21 mouse cellular contexts compared by ENCODE assay signal in the genomic region with DNA sequence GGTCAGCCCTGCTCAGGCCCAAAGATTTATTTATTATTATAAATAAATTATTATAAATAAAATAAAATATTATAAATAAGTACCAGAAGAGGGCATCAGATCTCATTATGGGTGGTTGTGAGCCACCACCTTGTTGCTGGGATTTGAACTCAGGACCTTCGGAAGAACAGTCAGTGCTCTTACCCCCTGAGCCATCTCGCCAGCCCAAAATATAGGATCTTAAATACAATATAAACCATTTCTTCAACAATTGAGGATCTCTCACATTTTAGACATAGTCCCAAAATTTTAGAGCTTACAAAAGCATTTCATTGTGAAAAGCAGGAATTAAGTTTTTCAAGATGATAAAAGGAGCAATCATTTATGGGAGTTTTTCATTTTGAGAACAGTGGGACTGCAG. TPM values are rescaled to one million over a fixed set of nuclear protein-coding genes. Genes with fewer than 3 reads are reported as not detected.
DNase-seq lines count a peak whose midpoint lies in the region; TF ChIP-seq lines count a peak whose summit lies in the region.
"Had no signal": no experiment of that assay in that cellular context is flagged by ENCODE, and none has a peak within 500 bp of the region (broad histone marks: within the 10 kb centered on the region; RNA-seq: fewer than 3 reads in every experiment).

No protein-coding gene starts in this region.

- H3K4me1 ChIP-seq in MEL (ENCODE audit: control insufficient read depth in 1 of 2, insufficient read depth in 2 of 2, low read length in 2 of 2), result peaks cover 5 to 10% of the 10 kb centered on the region in 2 experiments

- peaks cover 0 to 6% of the 10 kb centered on the region in 2 experiments; a peak in 2 of 4 replicates for H3K36me3 ChIP-seq in MEL (ENCODE audit: control insufficient read depth in 1 of 2, insufficient read depth in 2 of 2, low read length in 2 of 2)

- no peak overlapping the region for H3K9ac ChIP-seq in MEL (ENCODE audit: control insufficient read depth, low read depth, low read length, poor library complexity, severe bottlenecking)

- H3K27ac ChIP-seq in MEL (ENCODE audit: control insufficient read depth, low read depth, low read length), result no peak overlapping the region

- no peak for TF ChIP-seq RAD21 in MEL (IDR thresholded peaks at IDR 0.05; ENCODE audit: low read depth, low read length)

- no peak overlapping the region for H3K4me3 ChIP-seq in MEL (ENCODE audit: control insufficient read depth in 1 of 2, insufficient read depth in 1 of 2, low read depth in 2 of 2, low read length in 2 of 2)

- no peak for TF ChIP-seq POLR2A in MEL (IDR thresholded peaks at IDR 0.05; ENCODE audit: control insufficient read depth in 1 of 2, insufficient read depth in 1 of 2, low read depth in 1 of 2, low read length in 2 of 2, poor library complexity in 1 of 2)

- no peaks in the 10 kb centered on the region for H3K27me3 ChIP-seq in MEL (ENCODE audit: control insufficient read depth in 1 of 2, insufficient read depth in 2 of 2, low read length in 2 of 2)
- H3K27me3 ChIP-seq: CH12.LX, Patski had no signal

- DNase-seq in MEL (ENCODE audit: low read depth, low spot score), result no peak
- no peak for DNase-seq in left cerebral cortex, adult 18-20 months (ENCODE audit: low spot score in 2 of 2)
- DNase-seq: adrenal gland, adult 2 months; adrenal gland, adult 8-10 months; adrenal gland, postnatal 10 days; adrenal gland, postnatal 14 days; adrenal gland, postnatal 25 days; adrenal gland, postnatal 36 days; B cell, adult 2 months; cerebellum, adult 11 months; cerebellum, adult 11-12 months; cerebellum, adult 18-20 months; cerebellum, adult 2 months; cerebellum, adult 8-10 months had no signal

- TF ChIP-seq EP300 in MEL (IDR thresholded peaks at IDR 0.05; ENCODE audit: low read depth in 1 of 2, low read length in 2 of 2), result no peak

- H3K9me3 ChIP-seq in MEL (replicated peaks; ENCODE audit: insufficient read depth, low read length), result no peaks in the 10 kb centered on the region
- H3K9me3 ChIP-seq: G1E had no signal

- peaks cover 8% of the 10 kb centered on the region; the same call in 1 of the 2 replicates for H3K79me2 ChIP-seq in MEL (ENCODE audit: control insufficient read depth, insufficient read depth, low read length, poor library complexity)

- TF ChIP-seq CTCF in MEL (IDR thresholded peaks at IDR 0.05 in 2 of 3, conservative IDR thresholded peaks at IDR 0.05 in 1 of 3; ENCODE audit: control insufficient read depth in 1 of 3, insufficient read depth in 1 of 3, low read depth in 2 of 3, low read length in 3 of 3, poor library complexity in 1 of 3, severe bottlenecking in 1 of 3), result no peak

TF ChIP-seq in MEL, 35 proteins besides CTCF, POLR2A, EP300 and RAD21:
- TF ChIP-seq TCF12 (IDR thresholded peaks at IDR 0.05; ENCODE audit: low read depth, low read length), result no peak
- no peak for TF ChIP-seq HCFC1 (IDR thresholded peaks at IDR 0.05; ENCODE audit: low read depth, low read length)
- no peak for TF ChIP-seq E2F4 (IDR thresholded peaks at IDR 0.05; ENCODE audit: borderline replicate concordance, low read depth, low read length)
- no peak for TF ChIP-seq MAFK (IDR thresholded peaks at IDR 0.05; ENCODE audit: borderline replicate concordance, low read depth, low read length)
- TF ChIP-seq POLR2AphosphoS5 (IDR thresholded peaks at IDR 0.05; ENCODE audit: borderline replicate concordance, low read depth, low read length), result no peak
- TF ChIP-seq TBP (IDR thresholded peaks at IDR 0.05; ENCODE audit: low read depth, low read length), result peak; percentile 90
- no peak for TF ChIP-seq MXI1 (IDR thresholded peaks at IDR 0.05; ENCODE audit: low read depth, low read length)
- no peak for TF ChIP-seq ZMIZ1 (IDR thresholded peaks at IDR 0.05; ENCODE audit: low read depth, low read length)

RNA-seq across cellular contexts. Expression of a gene that starts 2.2 kb away (rescaled TPM):
- total RNA-seq in MEL (2012; rRNA removed), result 11.7 and 18.3 TPM in 2 replicates
- polyA plus RNA-seq in MEL (2012; ENCODE audit: insufficient read depth in 1 of 2, insufficient read length in 2 of 2, low read depth in 1 of 2, low replicate concordance in 2 of 2, missing spikeins in 1 of 2), result 10 to 100 TPM in 1 of 2 experiments, not detected in 1; 14.7 TPM
- under 1 TPM; 0.89 to 0.95 TPM for total RNA-seq in left cerebral cortex, adult 18-20 months (2021)
- total RNA-seq: CH12.LX had no signal
- polyA plus RNA-seq: activated CD4-positive, CD25-positive, alpha-beta regulatory T cell, adult 4 months; brain, embryonic 14.5 days; C2C12; CD4-positive, CD25-positive, alpha-beta regulatory T cell, adult 4 months had no signal

RNA-seq across cellular contexts. Expression of a gene that starts 30.8 kb away (rescaled TPM):
- 70.7 and 81.2 TPM in 2 replicates for total RNA-seq in MEL (2012; rRNA removed)
- 10 to 100 TPM in 1 of 2 experiments, not detected in 1; 52.6 TPM for polyA plus RNA-seq in MEL (2012; ENCODE audit: insufficient read depth in 1 of 2, insufficient read length in 2 of 2, low read depth in 1 of 2, low replicate concordance in 2 of 2, missing spikeins in 1 of 2)
- total RNA-seq in left cerebral cortex, adult 18-20 months (2021), result 10 to 100 TPM; 15.9 to 16.5 TPM

RNA-seq across cellular contexts. Expression of a gene that starts 30.8 kb away (rescaled TPM):
- 4.0 and 4.4 TPM in 2 replicates for total RNA-seq in MEL (2012; rRNA removed)
- 1 to 10 TPM in 1 of 2 experiments, not detected in 1; 8.3 TPM for polyA plus RNA-seq in MEL (2012; ENCODE audit: insufficient read depth in 1 of 2, insufficient read length in 2 of 2, low read depth in 1 of 2, low replicate concordance in 2 of 2, missing spikeins in 1 of 2)
- total RNA-seq in left cerebral cortex, adult 18-20 months (2021), result 1 to 10 TPM; 5.2 to 7.0 TPM
